Mouse (Mus musculus) lung, postnatal 0 days (tissue): ENCODE results near the gene Garem2. TPM values are rescaled to one million over a fixed set of nuclear protein-coding genes. Genes with fewer than 3 reads are reported as not detected.

Experiments
- ATAC-seq: fragments of 200-750 bp; cut with Nextera tagmentation; 2 replicates; pipeline ENCODE4 v1.8.0; 2017; ENCODE audit warnings: moderate library complexity
- DNase-seq: peaks from one replicate; pipeline ENCODE4 v3.0.0-alpha.2; 2016; ENCODE audit warnings: low spot score
- H3K27ac ChIP-seq: fragments of 300-500 bp; sonication (generic); 2 replicates; pipeline ENCODE4 v1.5.1; 2014; ENCODE audit warnings: antibody characterized with exemption, mild to moderate bottlenecking, low read length, mixed read lengths
- H3K27me3 ChIP-seq: fragments of 300-500 bp; sonication (generic); replicated peaks from 2 replicates; pipeline ENCODE4 v1.6.1; 2014; ENCODE audit warnings: low read length, mixed read lengths; ENCODE audit not compliant: insufficient read depth
- H3K36me3 ChIP-seq: fragments of 300-500 bp; sonication (generic); 2 replicates; pipeline ENCODE4 v1.6.1; 2014; ENCODE audit warnings: low read length, mixed read lengths; ENCODE audit not compliant: insufficient read depth
- H3K4me1 ChIP-seq: fragments of 300-500 bp; sonication (generic); 2 replicates; pipeline ENCODE4 v1.6.1; 2014; ENCODE audit warnings: antibody characterized with exemption, low read depth, low read length, mixed read lengths; ENCODE audit not compliant: insufficient read depth
- H3K4me2 ChIP-seq: fragments of 300-500 bp; sonication (generic); replicated peaks from 2 replicates; pipeline ENCODE4 v1.6.1; 2014; ENCODE audit warnings: low read depth, mild to moderate bottlenecking, low read length, moderate library complexity, mixed read lengths
- H3K4me3 ChIP-seq: fragments of 300-500 bp; sonication (generic); 2 replicates; pipeline ENCODE4 v1.5.1; 2014; ENCODE audit warnings: low read depth, low read length
- H3K9ac ChIP-seq: fragments of 300-500 bp; sonication (generic); replicated peaks from 2 replicates; pipeline ENCODE4 v1.6.1; 2014; ENCODE audit warnings: low read depth, mild to moderate bottlenecking
- H3K9me3 ChIP-seq: fragments of 300-500 bp; sonication (generic); 2 replicates; pipeline ENCODE4 v1.6.1; 2016; ENCODE audit warnings: low read length, mixed read lengths
- CTCF ChIP-seq: IDR thresholded peaks from 2 replicates; pipeline ENCODE4 v1.5.1; 2016; ENCODE audit warnings: antibody characterized with exemption, mild to moderate bottlenecking
- EP300 ChIP-seq: IDR thresholded peaks from 2 replicates; pipeline ENCODE4 v1.6.1; 2016; ENCODE audit warnings: antibody characterized with exemption, mild to moderate bottlenecking, control low read depth
- WGBS: fragments of 180-500 bp; shearing (Covaris S2); extraction: QIAGEN DNeasy Blood & Tissue Kit; methylation state at CpG from one replicate; pipeline ENCODE4 v1.1.7; 2014; 5-methylcytosine and 5-hydroxymethylcytosine counted together
- polyA plus RNA-seq: library from polyadenylated mRNA; unstranded; fragments of >200 nt; fragmentation: Nextera tagmentation; extraction: Ambion mirVana; gene quantifications from 2 replicates; pipeline ENCODE4 v1.2.1, GENCODE M21; 2015

The Garem2 gene
- polyA plus RNA-seq, 1 experiment from 2014 or later, result 0.04 TPM

DNA sequence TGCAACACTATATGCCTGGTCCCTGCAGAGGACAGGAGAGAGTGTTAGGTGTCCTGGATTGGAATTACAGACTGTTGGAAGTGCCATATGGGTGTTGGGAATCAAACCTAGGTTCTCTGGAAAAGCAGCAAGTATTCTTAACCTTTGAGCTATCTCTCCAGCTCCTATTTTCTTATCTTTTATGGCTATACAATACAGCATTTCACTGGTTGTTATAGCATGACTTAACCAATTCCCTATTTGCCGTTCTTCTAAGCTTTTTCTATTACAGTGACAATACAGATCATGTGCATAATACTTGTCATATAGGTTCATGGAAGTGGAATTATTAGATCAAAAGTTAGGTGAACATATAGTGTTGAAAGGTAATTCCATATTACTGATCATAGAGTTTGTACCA lies 56.9 kb downstream of the Garem2 start:
- Histone ChIP-seq H3K27ac (no peak overlapping the region), H3K9ac (no peak overlapping the region), H3K4me3 (no peak overlapping the region), H3K27me3 (no peaks in the 10 kb centered on the region), H3K36me3 (no peaks in the 10 kb centered on the region), H3K4me2 (no peak overlapping the region), H3K4me1 (peaks cover 2% of the 10 kb centered on the region; the same call in 1 of the 2 replicates), H3K9me3 (no peaks in the 10 kb centered on the region)
- no peak for DNase-seq
- TF ChIP-seq CTCF (no peak), EP300 (no peak)
- ATAC-seq, result no peak
- 88% methylated on average over 1 of the region's 1 CpGs for WGBS

DNA sequence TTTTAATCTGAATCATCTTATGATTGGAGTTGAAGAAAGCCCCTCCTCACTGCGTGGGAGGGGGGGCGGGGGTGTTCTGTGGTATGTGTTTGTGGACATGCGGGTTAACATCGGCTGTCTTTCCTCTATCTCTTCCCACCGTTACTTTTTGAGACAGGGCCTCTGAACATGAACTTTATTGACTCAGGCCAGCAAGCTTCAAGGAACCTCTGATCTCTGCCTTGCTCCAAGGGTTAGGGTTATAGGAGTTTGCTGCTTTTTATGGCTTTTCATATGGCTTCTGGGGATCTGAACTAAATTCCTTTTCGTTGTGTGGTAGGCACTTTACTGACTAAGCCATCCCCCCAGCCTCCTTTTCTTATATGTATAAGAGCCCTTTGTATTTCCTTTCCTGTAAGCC lies 57.4 kb downstream of the Garem2 start:
- H3K4me3 ChIP-seq, result no peak overlapping the region
- TF ChIP-seq CTCF (no peak), EP300 (no peak)
- H3K4me2 ChIP-seq, result no peak overlapping the region
- WGBS, result 68% methylated on average over 6 of the region's 6 CpGs
- ATAC-seq, result no peak
- H3K36me3 ChIP-seq, result no peaks in the 10 kb centered on the region
- no peak for DNase-seq
- H3K9ac ChIP-seq, result no peak overlapping the region
- no peak overlapping the region for H3K27ac ChIP-seq
- H3K4me1 ChIP-seq, result no peaks in the 10 kb centered on the region
- H3K9me3 ChIP-seq, result no peaks in the 10 kb centered on the region
- H3K27me3 ChIP-seq, result no peaks in the 10 kb centered on the region

GRCm38 (mm10) chr5:30165234-30165946 lies 60.4 kb downstream of the Garem2 start:
- Histone ChIP-seq H3K4me1 (no peaks in the 10 kb centered on the region), H3K4me2 (no peak overlapping the region), H3K9me3 (no peaks in the 10 kb centered on the region), H3K36me3 (0 out of 2 replicates have a peak, but pooled peaks cover 6% of the 10 kb centered on the region), H3K4me3 (no peak overlapping the region), H3K27ac (no peak overlapping the region), H3K9ac (no peak overlapping the region), H3K27me3 (no peaks in the 10 kb centered on the region)
- ATAC-seq (no peak), DNase-seq (no peak)
- WGBS, result 79% methylated on average over 5 of the region's 5 CpGs
- no peak for TF ChIP-seq CTCF

Other genes with a start within 250 kb of the Garem2 start
- gene Il6, start 92.0 kb upstream of the Garem2 start, polyA plus RNA-seq, result 0.25 and 2.1 TPM in 2 replicates
- gene Tyms, start 31.5 kb upstream of the Garem2 start, polyA plus RNA-seq, result 37.3 and 38.9 TPM in 2 replicates
- gene 3110082J24Rik, start 925 bp downstream of the Garem2 start, polyA plus RNA-seq, result not detected in 2 replicates
- gene Hadha, start 50.0 kb downstream of the Garem2 start, polyA plus RNA-seq, result 107 and 110 TPM in 2 replicates
- gene Hadhb, start 50.1 kb downstream of the Garem2 start, polyA plus RNA-seq, result 104 and 107 TPM in 2 replicates
- 0.13 and 0.18 TPM in 2 replicates for gene Adgrf3, start 100.6 kb downstream of the Garem2 start, polyA plus RNA-seq
- gene Selenoi, start 127.4 kb downstream of the Garem2 start, polyA plus RNA-seq, result 9.4 and 11.0 TPM in 2 replicates
- gene Drc1, start 176.2 kb downstream of the Garem2 start, polyA plus RNA-seq, result 6.5 and 8.4 TPM in 2 replicates